Mouse (Mus musculus): Measurements from ENCODE around the gene Sept11. TPM values are rescaled to one million over a fixed set of nuclear protein-coding genes. Genes with fewer than 3 reads are reported as not detected.

Sept11 gene
- polyA plus RNA-seq, 1 experiment from 2014 or later = 224 TPM

- 3% methylated on average over 28 of the region's 28 CpGs for WGBS
- Histone ChIP-seq H3K9me3 (ENCODE audit: control insufficient read depth, low read length) (no peaks in the 10 kb centered on the region), H3K27me3 (ENCODE audit: control insufficient read depth, insufficient read depth, low read length) (no peaks in the 10 kb centered on the region), H3K36me3 (ENCODE audit: control insufficient read depth, insufficient read depth, low read length) (no peaks in the 10 kb centered on the region; the same call in 1 of the 2 replicates), H3K4me1 (ENCODE audit: control insufficient read depth, insufficient read depth, low read length) (peaks cover 28% of the 10 kb centered on the region), H3K27ac (ENCODE audit: low read depth, low read length) (peak overlapping the region; percentile 89; the same call in 1 of the 2 replicates), H3K4me3 (ENCODE audit: low read length) (peak overlapping the region; percentile 76), H3K9ac (ENCODE audit: low read depth, low read length) (peak overlapping the region; percentile 83), H3K4me2 (replicated peaks; ENCODE audit: low read depth, low read length) (peak overlapping the region; percentile 87)
- peak; percentile 43 for ATAC-seq (ENCODE audit: low FRiP score, low TSS enrichment)
Measured at GRCm38 (mm10) chr5:93092147-93092781, 973 bp upstream of the Sept11 start.

GRCm38 (mm10) chr5:93093638-93094527 lies 646 bp downstream of the Sept11 start:
- Histone ChIP-seq H3K27ac (ENCODE audit: low read depth, low read length) (peak overlapping the region; percentile 89), H3K9ac (ENCODE audit: low read depth, low read length) (peak overlapping the region; percentile 83), H3K4me2 (replicated peaks; ENCODE audit: low read depth, low read length) (peak overlapping the region; percentile 87), H3K4me3 (ENCODE audit: low read length) (peak overlapping the region; percentile 76), H3K36me3 (ENCODE audit: control insufficient read depth, insufficient read depth, low read length) (no peaks in the 10 kb centered on the region; the same call in 1 of the 2 replicates), H3K4me1 (ENCODE audit: control insufficient read depth, insufficient read depth, low read length) (peaks cover 45% of the 10 kb centered on the region), H3K9me3 (ENCODE audit: control insufficient read depth, low read length) (no peaks in the 10 kb centered on the region), H3K27me3 (ENCODE audit: control insufficient read depth, insufficient read depth, low read length) (no peaks in the 10 kb centered on the region)
- WGBS = under 1% methylated on average over 44 of the region's 50 CpGs
- peak; percentile 55; the same call in 1 of the 2 replicates for ATAC-seq (ENCODE audit: low FRiP score, low TSS enrichment)

GRCm38 (mm10) chr5:93095301-93095700 lies 2.1 kb downstream of the Sept11 start:
- Histone ChIP-seq H3K27ac (ENCODE audit: low read depth, low read length) (no peak overlapping the region), H3K4me2 (replicated peaks; ENCODE audit: low read depth, low read length) (peak overlapping the region; percentile 87), H3K4me1 (ENCODE audit: control insufficient read depth, insufficient read depth, low read length) (peaks cover 57% of the 10 kb centered on the region), H3K27me3 (ENCODE audit: control insufficient read depth, insufficient read depth, low read length) (no peaks in the 10 kb centered on the region), H3K36me3 (ENCODE audit: control insufficient read depth, insufficient read depth, low read length) (no peaks in the 10 kb centered on the region; the same call in 1 of the 2 replicates), H3K9me3 (ENCODE audit: control insufficient read depth, low read length) (no peaks in the 10 kb centered on the region), H3K9ac (ENCODE audit: low read depth, low read length) (no peak overlapping the region; the same call in 1 of the 2 replicates), H3K4me3 (ENCODE audit: low read length) (peak overlapping the region; percentile 76; the same call in 1 of the 2 replicates)
- ATAC-seq (ENCODE audit: low FRiP score, low TSS enrichment) = no peak
- WGBS = 39% methylated on average over 7 of the region's 7 CpGs

- no peak for ATAC-seq (ENCODE audit: low FRiP score, low TSS enrichment)
- Histone ChIP-seq H3K4me2 (replicated peaks; ENCODE audit: low read depth, low read length) (no peak overlapping the region), H3K27me3 (ENCODE audit: control insufficient read depth, insufficient read depth, low read length) (no peaks in the 10 kb centered on the region), H3K27ac (ENCODE audit: low read depth, low read length) (no peak overlapping the region), H3K4me3 (ENCODE audit: low read length) (no peak overlapping the region), H3K36me3 (ENCODE audit: control insufficient read depth, insufficient read depth, low read length) (peaks cover under 1% of the 10 kb centered on the region; the same call in 1 of the 2 replicates), H3K9me3 (ENCODE audit: control insufficient read depth, low read length) (no peaks in the 10 kb centered on the region), H3K4me1 (ENCODE audit: control insufficient read depth, insufficient read depth, low read length) (peaks cover 65% of the 10 kb centered on the region), H3K9ac (ENCODE audit: low read depth, low read length) (no peak overlapping the region)
- WGBS = 42% methylated on average over 13 of the region's 13 CpGs
Measured at GRCm38 (mm10) chr5:93097204-93097906, 4.1 kb downstream of the Sept11 start.

- no peak overlapping the region; the same call in 1 of the 2 replicates for H3K4me2 ChIP-seq (replicated peaks; ENCODE audit: low read depth, low read length)
- peaks cover 4% of the 10 kb centered on the region; the same call in 1 of the 2 replicates for H3K36me3 ChIP-seq (ENCODE audit: control insufficient read depth, insufficient read depth, low read length)
- no peak overlapping the region for H3K27ac ChIP-seq (ENCODE audit: low read depth, low read length)
- H3K4me1 ChIP-seq (ENCODE audit: control insufficient read depth, insufficient read depth, low read length) = peaks cover 67% of the 10 kb centered on the region
- 34% methylated on average over 6 of the region's 6 CpGs for WGBS
- no peak overlapping the region for H3K4me3 ChIP-seq (ENCODE audit: low read length)
- H3K9me3 ChIP-seq (ENCODE audit: control insufficient read depth, low read length) = no peaks in the 10 kb centered on the region
- H3K27me3 ChIP-seq (ENCODE audit: control insufficient read depth, insufficient read depth, low read length) = no peaks in the 10 kb centered on the region
- no peak for ATAC-seq (ENCODE audit: low FRiP score, low TSS enrichment)
- H3K9ac ChIP-seq (ENCODE audit: low read depth, low read length) = 0 out of 2 replicates have a peak overlapping the region, but pooled peaks have one; percentile 7
Measured at GRCm38 (mm10) chr5:93098219-93098618, 5.0 kb downstream of the Sept11 start.

GRCm38 (mm10) chr5:93098811-93099210 lies 5.6 kb downstream of the Sept11 start:
- Histone ChIP-seq H3K27me3 (ENCODE audit: control insufficient read depth, insufficient read depth, low read length) (no peaks in the 10 kb centered on the region), H3K36me3 (ENCODE audit: control insufficient read depth, insufficient read depth, low read length) (peaks cover 4% of the 10 kb centered on the region; the same call in 1 of the 2 replicates), H3K4me3 (ENCODE audit: low read length) (no peak overlapping the region), H3K4me1 (ENCODE audit: control insufficient read depth, insufficient read depth, low read length) (peaks cover 67% of the 10 kb centered on the region), H3K27ac (ENCODE audit: low read depth, low read length) (no peak overlapping the region), H3K9ac (ENCODE audit: low read depth, low read length) (no peak overlapping the region), H3K9me3 (ENCODE audit: control insufficient read depth, low read length) (no peaks in the 10 kb centered on the region), H3K4me2 (replicated peaks; ENCODE audit: low read depth, low read length) (no peak overlapping the region; the same call in 1 of the 2 replicates)
- no peak for ATAC-seq (ENCODE audit: low FRiP score, low TSS enrichment)
- 53% methylated on average over 14 of the region's 14 CpGs for WGBS

- ATAC-seq (ENCODE audit: low FRiP score, low TSS enrichment) = no peak
- Histone ChIP-seq H3K4me1 (ENCODE audit: control insufficient read depth, insufficient read depth, low read length) (peaks cover 70% of the 10 kb centered on the region), H3K4me3 (ENCODE audit: low read length) (no peak overlapping the region), H3K9ac (ENCODE audit: low read depth, low read length) (no peak overlapping the region), H3K9me3 (ENCODE audit: control insufficient read depth, low read length) (no peaks in the 10 kb centered on the region), H3K27ac (ENCODE audit: low read depth, low read length) (peak overlapping the region; percentile 78), H3K27me3 (ENCODE audit: control insufficient read depth, insufficient read depth, low read length) (no peaks in the 10 kb centered on the region), H3K36me3 (ENCODE audit: control insufficient read depth, insufficient read depth, low read length) (peaks cover 4% of the 10 kb centered on the region; the same call in 1 of the 2 replicates), H3K4me2 (replicated peaks; ENCODE audit: low read depth, low read length) (no peak overlapping the region)
- 87% methylated on average over 4 of the region's 4 CpGs for WGBS
Measured at GRCm38 (mm10) chr5:93100906-93101305, 7.7 kb downstream of the Sept11 start.

- Histone ChIP-seq H3K36me3 (ENCODE audit: control insufficient read depth, insufficient read depth, low read length) (peaks cover 4% of the 10 kb centered on the region; the same call in 1 of the 2 replicates), H3K27ac (ENCODE audit: low read depth, low read length) (peak overlapping the region; percentile 78)
Measured at GRCm38 (mm10) chr5:93101371-93101791, 8.1 kb downstream of the Sept11 start.

More at GRCm38 (mm10) chr5:93101371-93101791, 8.1 kb downstream of the Sept11 start:
- Histone ChIP-seq H3K9me3 (ENCODE audit: control insufficient read depth, low read length) (no peaks in the 10 kb centered on the region), H3K27me3 (ENCODE audit: control insufficient read depth, insufficient read depth, low read length) (no peaks in the 10 kb centered on the region), H3K4me3 (ENCODE audit: low read length) (no peak overlapping the region), H3K4me1 (ENCODE audit: control insufficient read depth, insufficient read depth, low read length) (peaks cover 65% of the 10 kb centered on the region), H3K9ac (ENCODE audit: low read depth, low read length) (no peak overlapping the region), H3K4me2 (replicated peaks; ENCODE audit: low read depth, low read length) (peak overlapping the region; percentile 8; the same call in 1 of the 2 replicates)
- peak; percentile 53 for ATAC-seq (ENCODE audit: low FRiP score, low TSS enrichment)
- WGBS = 13% methylated on average over 8 of the region's 8 CpGs

Measured in kidney, embryonic 14.5 days (tissue).